Mouse (Mus musculus) cortical plate, adult 2 months (tissue): ENCODE measurements around the gene Mettl22.

Experiments used
- CTCF ChIP-seq: fragments of 200-500 bp; IDR thresholded peaks from 2 replicates; pipeline ENCODE4 v1.5.1; 2011; ENCODE audit warnings: mild to moderate bottlenecking, control low read depth, low read length; ENCODE audit not compliant: insufficient read depth; ENCODE audit errors: extremely low read depth
- POLR2A ChIP-seq: fragments of 200-500 bp; IDR thresholded peaks from 2 replicates; pipeline ENCODE4 v1.6.1; 2011; ENCODE audit warnings: mild to moderate bottlenecking, low read length, control low read depth; ENCODE audit not compliant: insufficient read depth; ENCODE audit errors: extremely low read depth

DNA sequence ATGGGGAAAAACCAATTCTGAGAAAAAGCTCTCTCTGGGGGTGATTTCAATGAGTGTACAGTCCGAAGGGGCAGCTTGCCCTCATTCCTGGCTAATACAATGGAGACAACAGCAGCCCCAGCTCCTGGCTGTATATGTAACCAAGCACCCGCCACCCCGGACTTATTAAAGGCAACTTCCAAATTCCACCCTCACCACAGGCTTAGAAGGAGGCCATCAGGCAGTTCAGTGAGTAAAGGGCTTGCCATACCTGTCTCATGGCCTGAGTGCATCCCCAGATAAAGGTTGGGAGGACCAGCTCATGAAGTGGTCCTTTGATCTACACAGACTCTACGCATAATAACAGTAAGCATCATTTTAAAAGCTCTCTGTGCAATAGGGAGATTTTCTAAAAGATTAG lies 49.7 kb upstream of the Mettl22 start:
- no peak for TF ChIP-seq CTCF
- no peak for TF ChIP-seq POLR2A
